Mouse (Mus musculus): Measurements from ENCODE around the gene Fkbp9.

DNA sequence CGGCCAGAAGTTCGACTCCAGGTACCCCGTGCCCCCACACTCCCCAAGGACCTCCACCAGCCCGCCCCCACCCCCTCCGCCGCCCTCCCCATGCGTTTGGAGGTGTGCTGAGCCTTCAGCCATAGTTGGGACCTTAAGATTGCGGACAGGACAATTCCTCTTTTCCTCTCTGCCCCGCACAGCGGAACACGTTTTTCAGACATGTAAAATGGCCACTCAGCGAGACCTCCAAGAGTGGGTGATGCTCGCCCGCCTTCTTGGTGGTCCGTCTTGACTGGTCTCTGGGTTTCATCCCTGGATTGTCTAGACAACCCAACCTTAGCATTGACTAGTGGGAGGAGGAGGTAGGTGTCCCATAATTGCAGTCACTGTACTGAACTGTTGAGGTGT, 543 bp downstream of the Fkbp9 start:
- no peak for TF ChIP-seq EP300 (IDR thresholded peaks at IDR 0.05; ENCODE audit: insufficient read depth, low read depth, low read length)
- no peak for TF ChIP-seq CTCF (IDR thresholded peaks at IDR 0.05; ENCODE audit: low read depth, low read length)
- no peak for TF ChIP-seq POLR2A (IDR thresholded peaks at IDR 0.05; ENCODE audit: insufficient read depth, low read length)
